Mouse (Mus musculus): ENCODE measurements at regions not wholly inside any gene's neighbourhood (a gene's known extent, or its start where the extent isn't known, plus 50 kb on each side); places are given as distances from the start of the nearest gene placed in this dataset.

DNA sequence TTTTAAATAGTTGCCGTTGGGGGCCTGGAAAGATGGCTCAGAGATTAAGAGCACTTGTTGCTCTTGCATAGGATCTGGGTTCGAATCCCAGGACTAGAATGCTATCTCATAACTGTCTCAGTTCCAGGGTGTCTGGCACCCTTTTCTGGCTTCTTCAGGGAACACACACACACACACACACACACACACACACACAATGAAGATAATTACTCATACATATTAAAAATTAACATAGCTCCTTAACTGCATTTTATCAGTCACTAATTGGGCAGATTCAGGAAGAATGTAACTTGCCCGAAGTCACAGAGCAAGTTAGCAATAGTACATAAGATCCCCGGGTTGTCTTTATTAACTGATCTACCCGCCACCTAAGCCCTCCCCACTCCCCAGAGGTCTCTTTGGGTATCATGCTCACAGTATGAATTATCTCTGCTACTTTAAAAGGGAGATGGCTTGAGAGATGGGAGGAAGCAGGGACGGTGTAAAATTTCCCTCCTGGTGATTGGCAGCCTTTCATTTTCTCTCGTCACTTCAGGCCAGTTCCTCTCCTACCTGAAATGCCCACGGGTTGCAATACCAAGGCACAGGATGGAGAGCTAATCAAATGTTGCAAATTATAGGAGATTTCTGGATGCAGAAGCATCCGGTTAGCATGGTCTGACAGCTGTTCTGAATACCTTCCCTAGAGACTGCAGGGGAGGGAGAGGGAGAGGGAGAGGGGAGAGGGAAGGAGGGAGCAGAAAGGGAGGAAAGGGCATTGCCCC lies 258.3 kb downstream of the Cd83 start:
- no peak for DNase-seq
- H3K27ac ChIP-seq = no peak overlapping the region
- ATAC-seq (ENCODE audit: low read depth) = no peak
- WGBS (ENCODE audit: insufficient replicate concordance) = 44% methylated on average over 9 of the region's 9 CpGs
- no peak overlapping the region for H3K4me2 ChIP-seq
- no peak overlapping the region for H3K4me3 ChIP-seq (replicated peaks)
- H3K4me1 ChIP-seq (replicated peaks) = no peaks in the 10 kb centered on the region
- H3K36me3 ChIP-seq = no peaks in the 10 kb centered on the region
- no peaks in the 10 kb centered on the region for H3K9me3 ChIP-seq (replicated peaks)
- H3K27me3 ChIP-seq = no peaks in the 10 kb centered on the region
- no peak overlapping the region for H3K9ac ChIP-seq

DNA sequence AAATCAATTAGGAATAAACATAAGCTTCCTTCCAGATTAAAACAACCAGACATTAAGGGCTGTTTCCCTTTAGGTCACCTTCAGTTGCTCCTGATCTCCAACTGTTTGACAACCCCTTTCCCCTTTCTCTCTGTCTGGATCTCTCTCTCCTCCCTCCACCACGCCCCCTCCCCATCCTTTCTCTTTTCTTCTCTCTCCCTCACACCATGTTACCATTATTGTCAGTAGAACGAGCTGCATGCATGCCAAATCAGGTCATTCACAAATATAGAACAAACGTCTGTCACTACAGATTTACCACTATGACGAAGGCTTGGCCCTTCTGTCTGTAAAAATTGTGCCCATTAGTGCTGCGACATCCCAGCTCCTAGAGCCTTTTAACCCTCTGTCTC lies 258.9 kb downstream of the Cd83 start:
- Histone ChIP-seq H3K4me3 (replicated peaks) (no peak overlapping the region), H3K9ac (no peak overlapping the region), H3K27ac (no peak overlapping the region), H3K4me1 (replicated peaks) (no peaks in the 10 kb centered on the region), H3K4me2 (no peak overlapping the region), H3K36me3 (no peaks in the 10 kb centered on the region), H3K27me3 (no peaks in the 10 kb centered on the region), H3K9me3 (replicated peaks) (no peaks in the 10 kb centered on the region)
- ATAC-seq (ENCODE audit: low read depth) (no peak), DNase-seq (no peak)
- WGBS (ENCODE audit: insufficient replicate concordance) = 37% methylated on average over 5 of the region's 5 CpGs

DNA sequence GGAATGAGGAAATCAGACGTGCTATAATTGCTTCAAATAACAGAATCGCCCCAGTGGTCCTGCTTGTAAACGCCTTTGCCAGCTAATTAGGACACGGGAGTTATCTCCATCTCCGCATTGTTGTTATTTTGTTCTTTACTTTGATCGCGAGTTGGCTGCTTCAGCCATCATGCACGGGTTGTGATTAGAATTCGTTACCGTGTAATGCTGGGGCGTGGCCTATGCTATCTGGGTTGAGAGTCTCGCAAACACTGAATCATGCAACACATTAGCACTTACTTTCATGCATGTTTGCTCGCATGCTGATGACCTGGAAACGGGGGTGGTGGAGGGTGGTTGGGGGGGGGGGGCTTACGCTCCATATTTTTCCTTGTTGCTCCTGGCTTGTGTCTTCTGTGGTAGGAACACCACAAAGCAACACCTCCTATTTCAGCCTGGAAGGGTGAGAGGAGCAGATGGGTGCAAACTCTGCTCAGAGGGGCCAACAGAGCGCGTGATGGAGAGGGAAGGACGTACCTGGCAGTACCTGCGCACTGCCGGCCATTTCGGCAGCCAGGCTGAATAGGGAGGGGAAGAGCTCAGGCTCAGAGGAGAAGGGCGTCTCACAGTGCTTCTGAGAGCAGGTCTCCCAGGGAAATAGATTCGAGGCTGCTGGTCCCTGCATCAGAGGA lies 260.1 kb downstream of the Cd83 start:
- no peak for ATAC-seq (ENCODE audit: low read depth)
- 74% methylated on average over 23 of the region's 23 CpGs for WGBS (ENCODE audit: insufficient replicate concordance)
- DNase-seq = no peak

DNA sequence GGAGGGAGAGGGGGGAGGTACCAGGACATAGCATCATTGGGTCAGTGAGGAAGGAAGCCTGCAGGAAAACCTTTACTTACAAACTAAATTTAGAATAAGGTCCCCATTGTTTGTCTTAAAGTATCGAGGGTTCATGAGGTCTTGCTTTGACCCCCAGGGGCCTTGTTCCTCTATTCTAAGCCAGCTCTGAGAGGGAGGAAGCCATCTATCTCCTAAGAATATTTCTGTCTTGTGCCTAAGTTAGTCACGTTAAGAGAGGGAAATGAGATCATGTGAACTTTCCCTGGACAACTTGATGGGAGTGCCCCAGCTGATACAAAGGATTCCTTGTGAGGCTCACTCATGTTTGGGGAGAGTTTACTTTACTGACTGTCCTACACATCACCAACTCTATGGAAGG lies 261.9 kb downstream of the Cd83 start:
- H3K4me1 ChIP-seq (replicated peaks) = no peaks in the 10 kb centered on the region
- H3K9ac ChIP-seq = no peak overlapping the region
- H3K36me3 ChIP-seq = no peaks in the 10 kb centered on the region
- no peak for ATAC-seq (ENCODE audit: low read depth)
- H3K4me2 ChIP-seq = no peak overlapping the region
- no peak for DNase-seq
- 23% methylated on average over 2 of the region's 2 CpGs for WGBS (ENCODE audit: insufficient replicate concordance)
- H3K9me3 ChIP-seq (replicated peaks) = no peaks in the 10 kb centered on the region
- H3K27ac ChIP-seq = no peak overlapping the region
- no peaks in the 10 kb centered on the region for H3K27me3 ChIP-seq
- H3K4me3 ChIP-seq (replicated peaks) = no peak overlapping the region

More for the DNA sequence above, 260.1 kb downstream of the Cd83 start:
- H3K27me3 ChIP-seq = no peaks in the 10 kb centered on the region
- no peak overlapping the region for H3K4me2 ChIP-seq
- no peak overlapping the region for H3K4me3 ChIP-seq (replicated peaks)
- H3K36me3 ChIP-seq = no peaks in the 10 kb centered on the region
- no peaks in the 10 kb centered on the region for H3K9me3 ChIP-seq (replicated peaks)
- H3K9ac ChIP-seq = no peak overlapping the region
- no peak overlapping the region for H3K27ac ChIP-seq
- no peaks in the 10 kb centered on the region for H3K4me1 ChIP-seq (replicated peaks)

- no peak overlapping the region for H3K4me3 ChIP-seq (replicated peaks)
- DNase-seq (no peak), ATAC-seq (ENCODE audit: low read depth) (no peak)
- H3K4me1 ChIP-seq (replicated peaks) = no peaks in the 10 kb centered on the region
- H3K4me2 ChIP-seq = no peak overlapping the region
- H3K27me3 ChIP-seq = no peaks in the 10 kb centered on the region
- H3K9me3 ChIP-seq (replicated peaks) = no peaks in the 10 kb centered on the region
- H3K9ac ChIP-seq = no peak overlapping the region
- no peaks in the 10 kb centered on the region for H3K36me3 ChIP-seq
- no peak overlapping the region for H3K27ac ChIP-seq
- 37% methylated on average over 7 of the region's 7 CpGs for WGBS (ENCODE audit: insufficient replicate concordance)
Measured at GRCm38 (mm10) chr13:44054157-44054556, 269.6 kb downstream of the Cd83 start.

- H3K27me3 ChIP-seq = no peaks in the 10 kb centered on the region
- no peak overlapping the region for H3K27ac ChIP-seq
- H3K4me3 ChIP-seq (replicated peaks) = no peak overlapping the region
- DNase-seq (no peak), ATAC-seq (ENCODE audit: low read depth) (no peak)
- no peaks in the 10 kb centered on the region for H3K36me3 ChIP-seq
- H3K9ac ChIP-seq = no peak overlapping the region
- 72% methylated on average over 20 of the region's 20 CpGs for WGBS (ENCODE audit: insufficient replicate concordance)
- no peaks in the 10 kb centered on the region for H3K9me3 ChIP-seq (replicated peaks)
- no peak overlapping the region for H3K4me2 ChIP-seq
- no peaks in the 10 kb centered on the region for H3K4me1 ChIP-seq (replicated peaks)
Measured at GRCm38 (mm10) chr13:44055573-44056491, 271.3 kb downstream of the Cd83 start.

DNA sequence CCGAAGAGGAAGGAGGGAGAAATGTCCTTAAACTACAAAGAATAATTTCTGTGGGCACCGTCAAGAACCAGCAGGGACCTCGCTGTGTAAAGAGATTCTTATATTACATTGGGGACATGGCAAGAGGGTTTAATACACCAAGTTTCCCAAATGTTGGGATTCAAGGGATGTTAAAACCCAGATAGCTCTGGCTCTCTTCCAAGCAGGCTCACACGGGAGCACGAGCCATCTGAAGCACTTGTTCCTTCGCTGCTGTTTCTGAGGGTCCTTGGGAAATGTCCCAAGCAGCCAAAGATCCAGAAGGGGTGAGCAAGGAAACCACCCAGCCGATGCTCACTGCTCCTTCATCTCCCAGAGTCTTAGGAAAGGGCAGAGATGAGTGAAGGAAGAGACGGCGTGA lies 272.1 kb downstream of the Cd83 start:
- H3K4me1 ChIP-seq (replicated peaks) = no peaks in the 10 kb centered on the region
- no peak overlapping the region for H3K4me2 ChIP-seq
- H3K36me3 ChIP-seq = no peaks in the 10 kb centered on the region
- no peak overlapping the region for H3K27ac ChIP-seq
- no peaks in the 10 kb centered on the region for H3K27me3 ChIP-seq
- ATAC-seq (ENCODE audit: low read depth) = no peak
- no peaks in the 10 kb centered on the region for H3K9me3 ChIP-seq (replicated peaks)
- WGBS (ENCODE audit: insufficient replicate concordance) = 70% methylated on average over 9 of the region's 9 CpGs
- H3K9ac ChIP-seq = no peak overlapping the region
- no peak overlapping the region for H3K4me3 ChIP-seq (replicated peaks)
- no peak for DNase-seq

DNA sequence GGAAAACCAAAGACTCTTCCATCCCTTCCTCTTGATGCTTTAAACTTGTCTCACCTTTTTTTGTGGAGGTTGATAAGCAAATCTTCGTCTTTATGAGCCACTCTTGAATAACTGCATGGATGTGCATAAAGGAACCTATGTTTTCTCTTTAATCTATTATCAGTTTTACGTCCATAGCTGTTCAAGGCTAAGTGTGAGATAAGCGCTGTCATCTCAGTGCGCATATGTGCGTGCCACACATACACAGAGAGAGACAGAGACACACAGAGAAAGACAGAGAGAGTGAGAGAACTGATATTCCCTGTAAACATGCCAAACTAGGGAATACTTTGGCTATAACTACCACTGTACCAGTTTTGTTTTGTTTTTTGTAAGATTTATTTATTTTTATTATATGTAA lies 273.0 kb downstream of the Cd83 start:
- Histone ChIP-seq H3K36me3 (no peaks in the 10 kb centered on the region), H3K27me3 (no peaks in the 10 kb centered on the region), H3K4me3 (replicated peaks) (no peak overlapping the region), H3K4me1 (replicated peaks) (0 out of 2 replicates have a peak, but pooled peaks cover 4% of the 10 kb centered on the region), H3K9me3 (replicated peaks) (no peaks in the 10 kb centered on the region), H3K9ac (no peak overlapping the region), H3K4me2 (no peak overlapping the region), H3K27ac (no peak overlapping the region)
- ATAC-seq (ENCODE audit: low read depth) (no peak), DNase-seq (no peak)
- 49% methylated on average over 5 of the region's 5 CpGs for WGBS (ENCODE audit: insufficient replicate concordance)

GRCm38 (mm10) chr13:44058277-44058676 lies 273.7 kb downstream of the Cd83 start:
- Histone ChIP-seq H3K36me3 (no peaks in the 10 kb centered on the region), H3K4me2 (no peak overlapping the region), H3K4me3 (replicated peaks) (no peak overlapping the region), H3K9ac (no peak overlapping the region), H3K4me1 (replicated peaks) (0 out of 2 replicates have a peak, but pooled peaks cover 4% of the 10 kb centered on the region), H3K27ac (no peak overlapping the region), H3K27me3 (no peaks in the 10 kb centered on the region), H3K9me3 (replicated peaks) (no peaks in the 10 kb centered on the region)
- DNase-seq (no peak), ATAC-seq (ENCODE audit: low read depth) (no peak)
- WGBS (ENCODE audit: insufficient replicate concordance) = 49% methylated on average over 2 of the region's 2 CpGs

DNA sequence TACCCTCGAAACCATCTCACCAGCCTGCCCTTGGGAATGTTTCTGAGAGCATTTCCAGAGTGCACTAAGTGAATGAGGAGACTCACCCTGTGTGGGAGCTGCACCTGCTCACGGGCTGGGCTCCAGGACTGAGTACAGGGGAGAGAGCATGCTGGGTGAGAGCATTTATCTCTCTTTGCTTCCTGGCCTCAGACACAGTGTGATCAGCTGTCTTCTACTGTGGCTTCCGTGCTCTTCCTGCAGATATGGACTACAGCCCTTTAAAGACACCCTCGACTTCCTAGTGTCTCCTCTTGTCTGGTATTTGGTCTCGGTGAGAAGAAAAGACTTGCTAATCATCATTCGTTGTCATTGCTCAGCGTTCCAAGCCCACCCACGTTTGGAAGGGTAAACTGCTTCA lies 274.9 kb downstream of the Cd83 start:
- ATAC-seq (ENCODE audit: low read depth) (no peak), DNase-seq (no peak)
- no peak overlapping the region for H3K4me3 ChIP-seq (replicated peaks)
- no peak overlapping the region for H3K9ac ChIP-seq
- H3K27ac ChIP-seq = no peak overlapping the region
- H3K27me3 ChIP-seq = no peaks in the 10 kb centered on the region
- no peak overlapping the region for H3K4me2 ChIP-seq
- WGBS (ENCODE audit: insufficient replicate concordance) = 10% methylated on average over 8 of the region's 8 CpGs
- H3K4me1 ChIP-seq (replicated peaks) = peaks cover 9% of the 10 kb centered on the region; the same call in 1 of the 2 replicates
- no peaks in the 10 kb centered on the region for H3K36me3 ChIP-seq
- no peaks in the 10 kb centered on the region for H3K9me3 ChIP-seq (replicated peaks)

DNA sequence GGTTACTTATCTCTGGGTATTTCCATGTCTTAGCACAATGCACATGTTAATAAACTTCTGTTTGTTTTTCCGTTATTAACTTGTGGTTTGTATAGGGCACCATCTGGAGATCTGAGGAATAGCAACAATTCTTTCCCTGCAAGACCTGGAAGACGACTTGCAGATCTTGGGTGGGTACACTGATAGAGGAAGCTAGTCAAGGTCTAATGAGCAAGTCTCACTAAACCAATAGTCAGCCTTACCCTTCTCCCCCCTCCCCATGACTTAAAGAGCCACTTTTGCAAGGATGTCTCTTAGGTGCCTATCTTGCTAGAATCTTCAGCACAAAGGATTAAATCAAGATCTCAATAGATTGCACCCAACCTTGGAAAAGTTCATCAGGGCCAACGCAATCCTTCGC lies 276.7 kb downstream of the Cd83 start:
- H3K27ac ChIP-seq = no peak overlapping the region
- H3K9ac ChIP-seq = no peak overlapping the region
- H3K36me3 ChIP-seq = no peaks in the 10 kb centered on the region
- no peak overlapping the region for H3K4me3 ChIP-seq (replicated peaks)
- ATAC-seq (ENCODE audit: low read depth) (no peak), DNase-seq (no peak)
- no peak overlapping the region for H3K4me2 ChIP-seq
- no peaks in the 10 kb centered on the region for H3K27me3 ChIP-seq
- 57% methylated on average over 4 of the region's 4 CpGs for WGBS (ENCODE audit: insufficient replicate concordance)
- H3K4me1 ChIP-seq (replicated peaks) = peaks cover 25% of the 10 kb centered on the region
- no peaks in the 10 kb centered on the region for H3K9me3 ChIP-seq (replicated peaks)
